Mouse (Mus musculus): Measurements from ENCODE around the gene Cttnbp2nl. TPM values are rescaled to one million over a fixed set of nuclear protein-coding genes. Genes with fewer than 3 reads are reported as not detected.
A peak's percentile ranks its signal among the peaks of the same experiment; 100 is the strongest.

The Cttnbp2nl gene
- polyA plus RNA-seq, 1 experiment from 2014 or later, result 29.9 TPM

GRCm38 (mm10) chr3:104963331-104964276 lies 89.3 kb downstream of the Cttnbp2nl start:
- WGBS, result 24% methylated on average over 12 of the region's 13 CpGs
- Histone ChIP-seq H3K9ac (no peak overlapping the region), H3K4me3 (replicated peaks) (no peak overlapping the region), H3K27ac (replicated peaks) (no peak overlapping the region), H3K27me3 (peaks cover 31% of the 10 kb centered on the region), H3K4me1 (peaks cover 59% of the 10 kb centered on the region), H3K9me3 (replicated peaks) (no peaks in the 10 kb centered on the region), H3K4me2 (replicated peaks) (no peak overlapping the region), H3K36me3 (no peaks in the 10 kb centered on the region)
- ATAC-seq (ENCODE audit: insufficient number of reproducible peaks, low FRiP score, low TSS enrichment, low read depth), result no peak

DNA sequence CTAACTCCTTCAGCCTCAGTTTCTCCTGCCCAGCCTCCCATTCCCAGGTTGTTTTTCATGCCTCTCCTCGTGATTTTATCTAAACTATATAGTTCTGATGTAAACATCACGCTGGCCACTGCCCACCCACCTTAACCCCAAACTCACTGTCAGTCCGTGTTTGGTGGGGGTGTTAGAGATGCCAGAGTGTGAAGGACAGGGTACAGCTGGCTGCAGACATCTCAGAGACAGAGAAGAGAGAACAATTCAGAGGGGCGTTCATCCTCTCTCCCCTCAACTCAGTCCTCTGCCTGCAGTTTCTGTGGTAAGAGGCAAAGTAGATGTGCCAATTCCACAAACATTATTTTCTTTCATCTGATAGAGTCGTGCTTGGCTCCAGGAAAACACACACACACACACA lies 90.1 kb downstream of the Cttnbp2nl start:
- peak overlapping the region; percentile 54; the same call in 1 of the 2 replicates for H3K4me3 ChIP-seq (replicated peaks)
- H3K4me1 ChIP-seq, result peaks cover 55% of the 10 kb centered on the region
- ATAC-seq (ENCODE audit: insufficient number of reproducible peaks, low FRiP score, low TSS enrichment, low read depth), result no peak
- H3K9ac ChIP-seq, result no peak overlapping the region
- no peaks in the 10 kb centered on the region for H3K36me3 ChIP-seq
- H3K9me3 ChIP-seq (replicated peaks), result no peaks in the 10 kb centered on the region
- H3K27me3 ChIP-seq, result peaks cover 33% of the 10 kb centered on the region
- 5% methylated on average over 5 of the region's 5 CpGs for WGBS
- peak overlapping the region; percentile 89 for H3K4me2 ChIP-seq (replicated peaks)
- H3K27ac ChIP-seq (replicated peaks), result no peak overlapping the region

DNA sequence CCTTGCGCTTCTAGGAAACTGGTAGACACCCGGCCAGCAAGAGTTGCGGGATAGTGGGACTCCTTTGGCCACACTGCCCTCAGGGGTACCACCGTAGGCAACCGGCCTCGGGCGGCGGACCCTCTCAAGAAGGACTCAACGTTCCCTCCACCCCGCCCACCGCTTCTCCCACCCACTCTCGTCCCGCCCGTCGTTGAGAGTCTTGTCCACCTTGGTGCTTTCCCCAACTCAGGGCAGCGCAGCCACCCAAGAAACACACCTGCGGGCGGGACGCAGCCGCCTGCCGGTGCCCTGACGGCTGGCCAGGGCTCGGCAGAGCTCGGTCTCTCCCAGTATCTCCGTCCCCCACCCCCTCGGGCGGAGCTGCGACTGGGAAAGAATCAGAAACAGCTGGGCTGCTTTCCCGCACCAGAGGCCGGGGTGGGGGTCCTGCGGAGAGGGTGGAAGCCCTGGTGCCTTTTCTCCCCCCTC lies 90.8 kb downstream of the Cttnbp2nl start:
- H3K27me3 ChIP-seq, result peaks cover 33% of the 10 kb centered on the region
- H3K9me3 ChIP-seq (replicated peaks), result no peaks in the 10 kb centered on the region
- H3K9ac ChIP-seq, result peak overlapping the region; percentile 29
- WGBS, result under 1% methylated on average over 31 of the region's 31 CpGs
- H3K4me1 ChIP-seq, result peaks cover 55% of the 10 kb centered on the region
- no peak for ATAC-seq (ENCODE audit: insufficient number of reproducible peaks, low FRiP score, low TSS enrichment, low read depth)
- no peaks in the 10 kb centered on the region for H3K36me3 ChIP-seq
- 0 out of 2 replicates have a peak overlapping the region, but pooled peaks have one; percentile 22 for H3K27ac ChIP-seq (replicated peaks)
- H3K4me3 ChIP-seq (replicated peaks), result peak overlapping the region; percentile 54
- H3K4me2 ChIP-seq (replicated peaks), result peak overlapping the region; percentile 89

- Histone ChIP-seq H3K27me3 (peaks cover 33% of the 10 kb centered on the region), H3K4me2 (replicated peaks) (peak within 1 kb of the TSS; percentile 89), H3K9ac (peak within 1 kb of the TSS; percentile 29), H3K36me3 (no peaks in the 10 kb centered on the region), H3K9me3 (replicated peaks) (no peaks in the 10 kb centered on the region), H3K4me3 (replicated peaks) (peak within 1 kb of the TSS; percentile 54), H3K4me1 (peaks cover 57% of the 10 kb centered on the region), H3K27ac (replicated peaks) (0 out of 2 replicates have a peak within 1 kb of the TSS, but pooled peaks have one; percentile 22)
- 2% methylated on average over 76 of the region's 87 CpGs for WGBS
- peak; percentile 58 for ATAC-seq (ENCODE audit: insufficient number of reproducible peaks, low FRiP score, low TSS enrichment, low read depth)
Measured at GRCm38 (mm10) chr3:104961066-104962059, 91.6 kb downstream of the Cttnbp2nl start, which contains the start of gene Wnt2b. Gene Wnt2b (minus strand): TSS chr3:104961921.

DNA sequence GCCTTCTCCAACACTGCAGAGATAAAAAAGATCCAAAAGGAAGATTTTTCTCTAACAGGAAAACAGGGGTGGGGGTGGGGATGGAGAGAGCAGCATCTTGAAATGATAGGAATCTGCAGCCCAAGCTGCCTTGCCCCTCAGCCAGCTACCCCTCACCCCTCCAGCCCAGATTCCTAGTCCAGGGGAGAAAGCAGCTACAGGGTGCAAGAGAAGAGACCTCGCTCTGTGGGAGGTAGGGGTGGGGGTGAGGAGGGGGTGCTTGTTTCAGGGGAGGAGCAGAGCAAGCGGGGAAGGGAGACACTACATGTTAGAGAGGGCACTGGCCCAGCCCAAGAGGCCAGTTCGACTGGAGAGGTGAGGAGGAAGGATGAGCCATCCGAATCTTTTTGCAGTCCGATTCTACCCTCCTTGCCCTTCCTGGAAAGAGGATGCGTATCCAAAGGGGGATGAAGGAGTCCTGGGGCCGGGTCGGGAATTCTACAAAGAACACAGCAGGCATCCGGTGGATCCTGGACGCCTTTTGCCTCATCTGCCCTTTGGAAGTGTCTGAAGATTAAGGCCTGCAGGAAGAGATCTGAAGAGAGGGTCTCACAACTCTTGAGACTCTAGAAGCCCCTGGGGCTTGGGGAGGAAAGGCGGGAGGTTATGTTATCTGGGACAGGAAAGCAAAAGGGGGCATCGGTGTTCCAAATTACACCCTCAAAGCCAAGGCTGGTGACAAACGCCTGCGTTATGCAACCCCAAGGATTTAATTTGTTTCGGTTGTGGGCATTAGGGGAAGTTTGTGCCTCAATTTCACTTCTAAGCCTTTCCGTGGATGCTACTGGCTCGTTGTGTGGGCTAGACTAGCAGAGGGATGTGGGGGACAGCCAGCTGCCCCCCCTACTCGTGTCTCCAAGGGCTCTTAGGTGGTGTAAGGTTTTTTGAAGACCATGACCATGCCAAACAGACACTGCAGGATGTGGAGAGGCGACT lies 92.6 kb downstream of the Cttnbp2nl start:
- Histone ChIP-seq H3K9me3 (replicated peaks) (no peaks in the 10 kb centered on the region), H3K4me1 (peaks cover 55% of the 10 kb centered on the region), H3K4me3 (replicated peaks) (0 out of 2 replicates have a peak overlapping the region, but pooled peaks have one; percentile 3), H3K4me2 (replicated peaks) (peak overlapping the region; percentile 89), H3K9ac (no peak overlapping the region), H3K36me3 (no peaks in the 10 kb centered on the region), H3K27me3 (peaks cover 33% of the 10 kb centered on the region), H3K27ac (replicated peaks) (no peak overlapping the region)
- no peak for ATAC-seq (ENCODE audit: insufficient number of reproducible peaks, low FRiP score, low TSS enrichment, low read depth)
- 11% methylated on average over 19 of the region's 19 CpGs for WGBS

GRCm38 (mm10) chr3:104956131-104956581 lies 96.8 kb downstream of the Cttnbp2nl start:
- Histone ChIP-seq H3K4me3 (replicated peaks) (no peak overlapping the region), H3K27ac (replicated peaks) (no peak overlapping the region), H3K4me1 (peaks cover 18% of the 10 kb centered on the region), H3K36me3 (peaks cover 13% of the 10 kb centered on the region), H3K4me2 (replicated peaks) (no peak overlapping the region), H3K9ac (no peak overlapping the region), H3K9me3 (replicated peaks) (no peaks in the 10 kb centered on the region), H3K27me3 (peaks cover 19% of the 10 kb centered on the region)
- no peak for ATAC-seq (ENCODE audit: insufficient number of reproducible peaks, low FRiP score, low TSS enrichment, low read depth)
- 67% methylated on average over 6 of the region's 6 CpGs for WGBS

GRCm38 (mm10) chr3:104954551-104954950 lies 98.4 kb downstream of the Cttnbp2nl start:
- Histone ChIP-seq H3K27me3 (peaks cover 8% of the 10 kb centered on the region), H3K36me3 (peaks cover 25% of the 10 kb centered on the region), H3K4me3 (replicated peaks) (no peak overlapping the region), H3K9me3 (replicated peaks) (no peaks in the 10 kb centered on the region), H3K4me2 (replicated peaks) (no peak overlapping the region), H3K4me1 (peaks cover 6% of the 10 kb centered on the region; the same call in 1 of the 2 replicates), H3K9ac (no peak overlapping the region), H3K27ac (replicated peaks) (no peak overlapping the region)
- ATAC-seq (ENCODE audit: insufficient number of reproducible peaks, low FRiP score, low TSS enrichment, low read depth), result no peak
- WGBS, result 94% methylated on average over 15 of the region's 15 CpGs

- Histone ChIP-seq H3K4me3 (replicated peaks) (no peak overlapping the region), H3K4me2 (replicated peaks) (no peak overlapping the region), H3K27me3 (peaks cover 7% of the 10 kb centered on the region), H3K4me1 (peaks cover 6% of the 10 kb centered on the region; the same call in 1 of the 2 replicates), H3K9me3 (replicated peaks) (no peaks in the 10 kb centered on the region), H3K36me3 (peaks cover 26% of the 10 kb centered on the region), H3K9ac (no peak overlapping the region), H3K27ac (replicated peaks) (no peak overlapping the region)
- ATAC-seq (ENCODE audit: insufficient number of reproducible peaks, low FRiP score, low TSS enrichment, low read depth), result no peak
- 88% methylated on average over 3 of the region's 3 CpGs for WGBS
Measured at GRCm38 (mm10) chr3:104954137-104954536, 98.8 kb downstream of the Cttnbp2nl start.

GRCm38 (mm10) chr3:104952891-104953670 lies 99.9 kb downstream of the Cttnbp2nl start:
- peaks cover 26% of the 10 kb centered on the region for H3K36me3 ChIP-seq
- H3K9ac ChIP-seq, result no peak overlapping the region
- H3K27ac ChIP-seq (replicated peaks), result no peak overlapping the region
- H3K4me2 ChIP-seq (replicated peaks), result no peak overlapping the region
- WGBS, result 92% methylated on average over 23 of the region's 23 CpGs
- no peaks in the 10 kb centered on the region for H3K27me3 ChIP-seq
- no peak for ATAC-seq (ENCODE audit: insufficient number of reproducible peaks, low FRiP score, low TSS enrichment, low read depth)
- no peaks in the 10 kb centered on the region for H3K9me3 ChIP-seq (replicated peaks)
- H3K4me3 ChIP-seq (replicated peaks), result no peak overlapping the region
- H3K4me1 ChIP-seq, result peaks cover 6% of the 10 kb centered on the region; the same call in 1 of the 2 replicates

All from embryonic facial prominence, embryonic 15.5 days (tissue).